Mouse (Mus musculus): ENCODE data around the gene Olfr382.
"Not testable (repeated sequence)": the region's sequence is repeated elsewhere in the genome, so short reads cannot be mapped to it uniquely, and the experiment has no call there.

Olfr382 gene

DNA sequence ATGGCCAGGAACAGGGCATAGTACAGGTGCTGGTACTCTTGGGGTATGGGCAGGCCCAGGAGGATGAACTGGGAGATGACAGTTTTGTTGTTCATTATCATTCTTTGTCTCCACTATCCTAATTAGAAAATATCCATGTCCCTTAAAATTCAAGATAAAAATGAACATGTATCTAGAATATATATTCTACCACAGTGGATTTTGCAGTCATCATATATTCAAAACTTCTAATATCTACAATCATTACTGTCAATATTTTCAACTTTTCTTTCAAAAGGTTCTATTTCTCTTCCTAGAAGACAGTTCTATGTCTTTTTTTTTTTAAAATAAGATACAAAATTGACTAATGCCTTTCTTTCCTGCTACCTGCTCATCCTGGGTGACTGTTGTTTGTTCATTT is at the start of gene Olfr382:
Gene Olfr382 (minus strand): TSS at position 101 of the 400 bp plus-strand sequence.
- ATAC-seq (ENCODE audit: low TSS enrichment), result no peak

DNA sequence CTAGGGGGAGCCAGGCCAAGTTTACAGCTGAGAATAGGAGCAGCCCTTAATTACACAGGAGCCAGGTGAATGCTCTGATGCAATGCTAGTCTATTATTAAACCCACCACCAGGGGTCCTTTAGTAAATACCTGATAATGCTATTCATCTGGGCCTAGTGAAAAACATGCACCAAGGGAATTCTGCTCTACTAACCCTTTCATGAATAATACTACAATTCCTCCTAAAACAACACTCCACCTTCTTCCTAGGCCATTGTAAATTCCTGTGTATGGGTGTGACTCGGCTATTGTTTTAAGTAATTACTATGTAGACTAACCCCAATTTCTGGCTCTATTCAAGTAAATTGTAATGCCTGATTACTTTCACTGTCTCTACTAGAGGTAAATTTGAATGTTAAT is 12.0 kb upstream of the Olfr382 start:
- ATAC-seq (ENCODE audit: low TSS enrichment), result not testable (repeated sequence)

DNA sequence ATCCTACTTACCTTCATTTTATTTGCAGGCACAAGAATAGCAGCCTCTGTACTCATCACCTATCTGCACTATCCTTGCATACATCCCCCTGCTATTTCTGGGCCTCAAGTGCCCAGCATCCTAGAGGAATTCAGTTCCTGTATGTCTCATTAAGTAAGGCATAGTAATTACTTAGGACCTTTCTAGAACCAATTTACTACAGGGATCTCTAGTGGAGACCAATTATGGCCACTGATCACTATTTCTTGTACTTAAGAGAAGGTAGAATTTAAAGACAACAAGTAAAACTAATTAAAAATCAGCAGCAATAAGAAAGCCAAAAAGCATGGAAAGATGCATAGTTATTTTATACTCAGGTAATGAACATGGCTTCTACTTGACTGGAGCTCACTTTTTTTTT is 25.5 kb downstream of the Olfr382 start, which contains the start of gene Olfr381:
Gene Olfr381 (minus strand): TSS at position 101 of the 400 bp plus-strand sequence.
- ATAC-seq (ENCODE audit: low TSS enrichment), result no peak

All from frontal cortex, adult (tissue).